Mouse (Mus musculus) adrenal gland, adult 18-20 months (tissue): ENCODE data around the gene Gpr132. TPM values are rescaled to one million over a fixed set of nuclear protein-coding genes. Genes with fewer than 3 reads are reported as not detected.
A peak's percentile ranks its signal among the peaks of the same experiment; 100 is the strongest.

Experiments
- DNase-seq, 2 experiments: peaks; one replicate each; pipeline ENCODE4 v3.0.0; 2021 to 2022; ENCODE audit warnings: low spot score in 2 of 2
- total RNA-seq, 2 experiments: library from RNA; stranded (reverse); gene quantifications; 1 replicate in 1 of 2; 2 replicates in 1 of 2; pipeline ENCODE4 v1.2.3; 2021

The Gpr132 gene
- total RNA-seq, 2 experiments from 2014 or later = 0.54 to 0.66 TPM

DNA sequence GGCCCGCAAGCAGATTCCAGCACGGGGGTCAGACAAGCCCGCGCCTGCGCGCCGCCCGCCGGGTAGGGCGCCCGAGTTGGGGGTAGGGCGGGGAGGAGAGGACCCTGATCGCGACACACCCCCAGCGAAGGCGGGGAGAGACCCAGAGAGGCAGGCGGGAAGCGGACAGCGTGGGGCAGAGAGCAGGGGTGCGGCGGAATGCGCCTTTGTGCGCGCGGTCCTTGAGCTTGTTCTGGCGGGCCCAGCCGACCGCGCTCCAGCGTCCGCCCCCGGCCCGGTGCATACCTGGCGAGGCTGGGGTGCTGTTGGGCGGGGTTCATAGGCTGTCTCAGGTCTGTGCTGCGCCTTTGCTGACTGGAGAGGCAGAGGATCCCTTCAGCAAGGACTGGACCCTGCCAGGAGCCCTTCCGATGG lies 9.6 kb upstream of the Gpr132 start:
- no peak for DNase-seq

DNA sequence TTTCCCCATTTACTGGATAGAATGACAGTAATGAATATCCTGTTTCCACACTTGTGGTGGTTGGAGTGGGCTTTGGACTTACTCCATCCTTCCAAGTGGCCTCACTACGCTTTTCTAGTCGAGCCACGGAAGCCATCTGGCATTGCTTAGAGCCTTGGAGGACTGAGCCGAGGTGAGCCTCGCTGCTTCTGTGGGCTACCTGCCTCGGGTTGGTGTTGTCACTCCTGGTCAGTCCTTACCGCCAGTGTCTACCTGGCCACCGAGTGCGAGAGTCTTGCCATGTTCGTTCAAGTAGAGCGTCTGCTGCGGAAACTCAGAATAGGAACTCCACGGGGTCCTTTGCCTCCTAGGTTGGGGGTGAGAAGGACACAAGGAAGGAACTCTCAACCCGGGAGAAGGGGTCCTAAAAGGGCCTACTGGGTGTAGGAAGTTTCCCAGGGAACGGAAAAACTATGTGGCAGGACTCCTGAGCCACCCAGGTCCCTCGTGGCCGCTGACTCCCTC lies 9.1 kb upstream of the Gpr132 start:
- no peak for DNase-seq

GRCm38 (mm10) chr12:112876332-112877072 lies 8.5 kb upstream of the Gpr132 start:
- peak; percentile 55 to 68 for DNase-seq

GRCm38 (mm10) chr12:112875225-112876013 lies 7.4 kb upstream of the Gpr132 start:
- peak; percentile 85 to 94 for DNase-seq

- DNase-seq = no peak
Measured at GRCm38 (mm10) chr12:112874199-112874598, 6.2 kb upstream of the Gpr132 start.

DNA sequence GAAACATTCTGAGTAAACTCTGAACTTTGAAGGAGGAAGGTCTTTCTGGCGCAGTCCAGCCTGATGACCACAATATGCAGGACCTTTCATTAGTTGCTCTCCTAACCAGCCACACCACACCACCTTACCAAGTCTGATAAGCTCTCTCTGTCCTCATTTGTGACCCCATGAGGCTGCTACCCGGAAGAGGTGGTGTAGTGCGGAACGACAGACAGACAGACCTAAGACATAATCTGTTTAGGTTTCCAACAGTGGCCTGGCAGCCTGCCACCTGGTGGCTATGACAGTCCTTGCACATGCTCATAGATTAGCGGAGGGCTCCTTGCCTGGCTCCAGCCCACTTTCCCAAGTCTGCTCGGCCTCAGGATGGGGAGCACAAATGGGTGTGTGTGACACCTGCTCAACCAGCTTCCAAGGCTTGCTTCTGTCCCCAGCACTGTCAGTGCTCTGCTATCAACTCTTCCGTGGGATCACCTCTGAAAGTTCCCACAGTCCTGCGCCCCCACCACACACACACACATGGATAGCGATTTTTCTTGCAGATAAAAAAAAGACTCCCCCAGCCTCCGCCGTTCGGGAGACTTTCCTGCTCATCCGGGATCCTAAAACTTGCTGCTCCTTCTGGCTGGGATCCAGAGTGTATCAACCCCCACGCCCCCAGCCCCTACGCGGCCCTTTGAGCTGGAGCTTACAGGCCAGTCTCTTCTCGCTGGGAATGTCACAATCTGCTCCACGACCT lies 5.6 kb upstream of the Gpr132 start:
- peak; percentile 70 to 75 for DNase-seq

DNA sequence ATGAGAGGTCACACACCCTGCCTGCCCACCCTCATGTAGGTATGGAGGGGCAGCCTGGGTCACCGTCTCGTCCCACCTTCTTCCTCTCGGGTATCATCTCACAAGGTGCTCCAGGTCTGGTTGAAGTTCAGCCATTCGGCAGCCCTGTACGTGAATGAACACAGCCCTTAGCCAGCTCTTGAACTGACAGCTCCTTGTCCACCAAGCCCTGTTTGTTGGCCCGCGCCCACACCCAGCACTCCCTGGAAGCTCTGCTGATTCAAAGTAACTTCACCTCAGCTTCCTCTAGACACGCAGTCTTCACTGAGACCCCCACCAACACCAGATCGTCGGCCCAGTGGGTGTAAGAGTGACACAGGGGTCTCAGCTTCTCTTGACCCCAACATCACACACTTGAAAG lies 5.0 kb upstream of the Gpr132 start:
- no peak for DNase-seq

- DNase-seq = no peak
Measured at GRCm38 (mm10) chr12:112871272-112871671, 3.2 kb upstream of the Gpr132 start.

DNA sequence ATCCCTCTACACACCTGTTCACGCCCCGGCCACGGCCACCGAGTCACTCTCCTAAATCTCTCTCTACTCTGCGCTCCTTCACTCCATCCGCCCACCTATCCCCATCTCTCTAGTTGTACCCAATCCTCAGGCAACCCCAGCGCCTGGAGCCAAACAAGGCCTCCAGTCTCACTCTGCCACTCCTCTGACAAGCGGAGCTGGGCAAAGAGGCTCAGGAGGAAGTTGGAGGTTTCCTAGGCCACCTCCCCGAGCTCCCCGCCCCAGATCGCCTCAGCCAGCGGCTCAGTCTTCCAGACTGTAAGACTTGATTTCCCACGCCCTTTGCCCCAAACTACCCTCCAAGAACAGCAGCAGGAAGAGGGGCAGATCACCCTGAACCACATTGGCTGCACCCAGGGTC lies 2.7 kb upstream of the Gpr132 start:
- DNase-seq = no peak

- DNase-seq = no peak
Measured at GRCm38 (mm10) chr12:112869783-112870204, 1.8 kb upstream of the Gpr132 start.

DNA sequence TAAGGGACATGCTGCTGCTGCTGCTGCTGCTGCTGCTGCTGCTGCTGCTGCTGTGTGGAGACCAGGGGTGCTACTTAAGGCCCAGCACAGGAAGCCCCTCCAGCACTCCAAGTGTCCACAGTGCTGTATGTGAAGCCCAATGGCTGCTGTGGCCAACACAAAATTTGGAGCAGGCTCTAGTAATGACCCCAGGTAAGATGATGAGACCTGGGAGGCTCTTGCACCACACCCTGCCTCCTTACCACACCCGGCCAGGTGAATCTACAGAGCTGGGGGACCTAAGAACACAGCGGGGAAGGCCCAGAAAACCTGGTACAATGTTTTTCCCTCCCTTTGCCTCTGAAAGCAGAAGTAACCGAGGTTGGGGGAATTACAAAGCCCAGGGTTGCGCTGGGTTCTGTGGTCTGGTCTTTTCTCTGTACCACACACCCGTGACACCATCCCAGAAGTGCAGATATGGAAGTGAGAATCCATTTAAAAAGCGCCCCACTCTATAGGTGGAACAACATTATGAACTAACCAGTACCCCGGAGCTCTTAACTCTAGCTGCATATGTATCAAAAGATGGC lies 838 bp downstream of the Gpr132 start:
- DNase-seq = no peak

DNA sequence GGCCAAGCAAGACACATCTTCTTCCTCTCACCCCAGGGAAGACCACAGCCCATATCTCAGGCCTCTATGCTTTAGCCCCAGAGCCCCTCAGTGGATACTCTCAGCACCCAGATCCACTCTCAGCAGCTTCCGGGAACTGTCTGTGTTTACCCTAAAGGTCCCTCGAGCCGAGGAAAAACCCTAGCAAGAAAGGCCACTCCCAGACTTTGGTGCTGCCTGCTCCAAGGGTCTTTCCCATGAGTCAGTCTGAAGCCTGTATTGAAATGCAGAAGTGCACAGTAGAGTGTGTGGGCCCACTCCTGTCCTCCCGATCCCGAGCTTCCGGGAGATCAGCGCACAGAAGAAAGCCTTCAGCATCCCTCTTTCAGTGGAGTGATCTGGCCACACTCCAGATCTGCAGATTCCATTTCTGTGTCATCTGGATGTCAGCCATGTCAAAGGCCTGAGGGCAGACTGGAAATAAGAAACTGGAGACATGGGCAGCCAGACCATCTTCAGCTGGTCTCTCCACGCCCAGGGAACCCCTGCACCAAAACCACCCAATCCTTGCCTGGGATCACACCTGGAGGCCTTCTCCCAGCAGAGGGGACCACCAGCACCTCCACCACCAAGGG lies 1.5 kb downstream of the Gpr132 start:
- DNase-seq = no peak

DNA sequence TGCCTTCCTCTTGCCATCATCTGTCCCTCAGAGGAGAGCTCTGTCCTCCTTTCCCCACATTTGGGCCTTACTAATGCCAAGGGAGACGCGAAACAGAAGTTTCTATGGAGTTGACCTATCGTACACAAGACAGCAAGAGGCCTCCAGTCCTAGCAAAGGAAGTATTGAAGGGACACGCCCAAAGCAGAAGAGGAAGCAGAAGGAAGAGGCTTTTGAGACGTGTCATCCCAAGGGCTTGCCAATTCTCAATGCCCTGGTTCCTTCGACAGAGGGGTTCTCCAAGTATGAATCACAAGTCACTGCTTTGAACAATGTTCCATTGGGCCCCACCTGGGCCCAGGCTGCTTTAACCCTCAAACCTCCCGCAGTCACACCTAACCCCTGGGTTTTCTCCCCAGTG lies 3.2 kb downstream of the Gpr132 start:
- DNase-seq = no peak

GRCm38 (mm10) chr12:112861911-112862321 lies 6.1 kb downstream of the Gpr132 start:
- DNase-seq = no peak

DNA sequence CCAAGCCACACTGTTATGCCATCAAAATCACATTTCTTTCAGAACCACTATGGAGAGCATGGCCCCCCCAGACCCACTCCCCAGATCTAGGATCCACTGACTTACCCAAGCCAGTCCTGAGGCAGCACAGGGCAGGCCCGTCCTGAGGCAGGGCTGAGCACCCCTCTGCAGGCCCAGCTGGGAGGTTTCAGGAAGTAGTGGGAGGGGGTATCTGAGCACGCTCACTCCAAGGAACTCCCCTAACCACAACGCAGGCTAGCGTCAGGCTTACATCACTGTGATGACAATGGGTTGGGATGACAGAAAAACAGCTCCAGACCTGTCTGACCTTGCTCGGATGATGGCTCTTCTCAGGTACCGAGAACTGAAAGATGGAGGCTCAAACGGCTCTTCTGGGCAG lies 7.3 kb downstream of the Gpr132 start:
- no peak for DNase-seq

DNA sequence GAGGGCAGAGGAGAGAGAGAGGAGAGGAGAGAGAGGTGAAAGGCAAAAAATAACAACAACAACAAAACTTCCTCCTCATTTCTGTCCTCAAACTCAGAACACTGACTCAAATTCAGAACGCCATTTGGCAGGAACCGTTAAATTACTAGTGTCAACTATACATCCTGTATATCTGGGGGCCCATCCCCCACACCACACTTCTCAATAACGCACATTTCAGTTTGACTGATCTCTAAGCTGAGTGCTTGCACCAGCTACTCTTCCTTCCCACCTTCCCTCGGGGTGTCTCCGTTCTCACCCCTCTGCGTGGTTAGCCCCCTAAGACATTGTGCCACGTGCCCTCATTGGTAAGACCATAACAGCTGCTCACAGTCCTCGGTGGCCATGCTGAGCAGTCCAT lies 8.1 kb downstream of the Gpr132 start:
- DNase-seq = no peak

DNA sequence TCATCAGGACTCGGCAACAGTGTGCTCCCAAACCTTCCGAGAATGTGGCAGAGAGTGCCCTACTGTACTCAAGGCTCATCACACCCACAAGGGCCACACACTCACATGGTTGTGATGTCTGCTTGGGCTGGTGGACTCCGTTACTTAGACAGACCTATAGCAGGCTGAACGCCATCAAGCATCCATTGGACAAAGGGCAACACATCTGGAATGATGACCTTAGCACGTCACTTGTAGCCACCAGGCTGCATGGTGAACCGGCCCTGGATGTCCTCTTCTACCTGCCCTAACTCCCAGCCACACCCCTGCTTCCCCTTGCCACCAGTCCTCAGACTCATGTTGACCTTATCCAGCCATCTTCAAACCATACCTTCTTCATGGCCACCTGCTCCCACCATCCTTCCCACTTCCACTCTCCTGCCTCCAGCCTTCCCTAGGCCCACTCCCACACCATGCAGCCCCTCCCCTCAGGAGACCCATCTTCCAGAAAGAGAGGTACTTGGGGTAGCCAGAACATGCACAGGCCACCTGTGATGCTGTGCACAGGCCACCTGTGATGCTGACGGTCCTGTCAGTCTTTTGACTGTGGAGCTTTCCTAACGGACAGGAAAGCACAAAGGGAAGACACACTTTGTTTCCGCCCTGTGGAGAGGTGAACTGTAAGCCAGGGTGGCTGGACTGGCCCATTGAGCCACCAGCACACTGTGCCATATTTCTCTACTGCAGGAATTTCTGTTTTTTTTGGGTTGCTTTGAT lies 9.3 kb downstream of the Gpr132 start:
- DNase-seq = no peak

GRCm38 (mm10) chr12:112857021-112857925 lies 10.8 kb downstream of the Gpr132 start:
- DNase-seq = no peak

- DNase-seq = no peak
Measured at GRCm38 (mm10) chr12:112856338-112856737, 11.7 kb downstream of the Gpr132 start.
